Mouse (Mus musculus): ENCODE measurements around the gene Fam50a. TPM values are rescaled to one million over a fixed set of nuclear protein-coding genes. Genes with fewer than 3 reads are reported as not detected.

Fam50a gene
- 45.4 TPM for polyA plus RNA-seq (2012; fragmentation: generic; extraction: Trizol)
- long read RNA-seq, experiment 1, transcript Fam50a-201 (13 exons, 1,383 nt), result major isoform, 50 of 65 reads
- long read RNA-seq, experiment 1, partial matches to known transcripts, result 11 of 65 reads
- long read RNA-seq, experiment 1, other reads (novel, unspliced or antisense), result 4 of 65 reads
- long read RNA-seq, experiment 2, transcript Fam50a-201 (13 exons, 1,383 nt), result major isoform, 102 of 109 reads
- long read RNA-seq, experiment 2, partial matches to known transcripts, result 1 of 109 reads
- long read RNA-seq, experiment 2, other reads (novel, unspliced or antisense), result 6 of 109 reads

DNA sequence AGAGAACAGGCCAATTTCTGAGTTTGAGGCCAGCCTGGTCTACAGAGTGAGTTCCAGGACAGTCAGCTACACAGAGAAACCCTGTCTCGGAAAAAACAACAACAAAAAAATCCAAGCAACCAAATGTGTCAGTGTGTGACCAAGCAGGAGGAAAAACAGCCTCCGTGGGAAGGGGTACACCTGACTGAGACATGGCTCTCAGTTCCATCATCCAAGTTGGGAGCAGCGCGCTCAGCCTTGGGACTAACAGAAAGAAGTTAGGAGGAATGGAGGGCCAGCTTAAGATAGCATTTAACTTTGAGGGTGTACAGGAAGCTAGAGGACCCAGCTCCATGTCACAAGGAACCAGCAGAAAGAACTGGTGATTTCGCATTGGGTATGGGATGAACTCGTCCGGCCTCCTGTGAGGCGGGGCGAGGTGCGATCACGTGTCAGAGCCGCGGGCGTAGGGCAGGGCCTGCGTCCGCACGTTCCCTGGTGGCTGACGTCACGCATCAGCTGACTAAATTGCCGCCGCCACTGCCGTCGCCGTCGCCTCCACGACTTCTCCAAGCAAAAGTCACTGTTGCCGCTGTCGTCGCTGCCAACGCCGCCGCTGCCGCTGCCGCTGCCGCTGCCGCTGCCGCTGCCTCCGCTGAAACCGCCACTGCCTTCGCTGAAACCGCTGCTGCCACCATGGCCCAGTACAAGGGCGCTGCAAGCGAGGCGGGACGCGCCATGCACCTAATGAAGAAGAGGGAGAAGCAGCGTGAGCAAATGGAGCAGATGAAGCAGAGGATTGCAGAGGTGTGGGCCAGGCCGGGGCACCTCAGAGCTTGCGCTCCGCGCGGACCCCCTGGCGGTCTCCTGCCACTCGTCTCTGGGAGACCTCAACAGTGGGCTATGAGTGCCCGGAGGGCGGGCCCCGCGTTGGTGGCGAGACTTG is at the start of gene Fam50a:
Gene Fam50a, plus strand, starts transcription at position 494 of the 925 bp plus-strand sequence.
- Histone ChIP-seq H3K36me3 (ENCODE audit: control insufficient read depth, insufficient read depth) (peaks cover 34% of the 10 kb centered on the region), H3K27me3 (ENCODE audit: control insufficient read depth, insufficient read depth, insufficient read length) (no peaks in the 10 kb centered on the region), H3ac (ENCODE audit: control insufficient read depth, insufficient read length, low read depth) (peak within 1 kb of the TSS; percentile 94), H3K4me3 (ENCODE audit: insufficient read depth, poor library complexity, severe bottlenecking) (peak within 1 kb of the TSS; percentile 40), H3K79me3 (ENCODE audit: low read depth) (peaks cover 1% of the 10 kb centered on the region), H3K79me2 (ENCODE audit: control insufficient read depth, insufficient read depth) (peaks cover under 1% of the 10 kb centered on the region)
- TF ChIP-seq USF1 (IDR thresholded peaks at IDR 0.05; ENCODE audit: low read depth), result peak; percentile 83
- no peak for TF ChIP-seq CTCF (IDR thresholded peaks at IDR 0.05; ENCODE audit: control insufficient read depth, insufficient read depth, insufficient read length)

DNA sequence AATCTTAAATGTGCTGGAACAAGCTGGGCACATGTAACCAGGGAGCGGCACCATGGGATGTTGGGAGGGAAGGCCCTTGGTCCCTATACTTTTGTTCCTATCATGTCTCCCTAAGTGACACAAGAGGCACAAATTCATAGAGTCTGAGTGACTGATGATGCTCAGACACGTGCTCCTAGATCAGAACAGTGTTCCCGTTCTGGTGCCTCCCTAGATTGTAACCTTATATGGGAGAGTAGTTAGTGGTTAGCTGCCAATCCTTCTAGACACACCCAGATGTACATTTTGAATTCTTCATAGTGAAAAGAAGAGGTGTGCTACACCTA is 43.1 kb upstream of the Fam50a start:
- no peak overlapping the region for H3K4me3 ChIP-seq (ENCODE audit: insufficient read depth, poor library complexity, severe bottlenecking)
- peak overlapping the region; percentile 80 for H3ac ChIP-seq (ENCODE audit: control insufficient read depth, insufficient read length, low read depth)
- TF ChIP-seq USF1 (IDR thresholded peaks at IDR 0.05; ENCODE audit: low read depth), result peak; percentile 56
- TF ChIP-seq MYOD1 (IDR thresholded peaks at IDR 0.05; ENCODE audit: control insufficient read depth, insufficient read length, low read depth), result no peak
- TF ChIP-seq MAX (IDR thresholded peaks at IDR 0.05), result peak; percentile 92
- TF ChIP-seq CTCF (IDR thresholded peaks at IDR 0.05; ENCODE audit: control insufficient read depth, insufficient read depth, insufficient read length), result no peak
- no peaks in the 10 kb centered on the region for H3K27me3 ChIP-seq (ENCODE audit: control insufficient read depth, insufficient read depth, insufficient read length)
- H3K79me3 ChIP-seq (ENCODE audit: low read depth), result peaks cover 20% of the 10 kb centered on the region
- H3K36me3 ChIP-seq (ENCODE audit: control insufficient read depth, insufficient read depth), result peaks cover 21% of the 10 kb centered on the region
- peaks cover 27% of the 10 kb centered on the region for H3K79me2 ChIP-seq (ENCODE audit: control insufficient read depth, insufficient read depth)

DNA sequence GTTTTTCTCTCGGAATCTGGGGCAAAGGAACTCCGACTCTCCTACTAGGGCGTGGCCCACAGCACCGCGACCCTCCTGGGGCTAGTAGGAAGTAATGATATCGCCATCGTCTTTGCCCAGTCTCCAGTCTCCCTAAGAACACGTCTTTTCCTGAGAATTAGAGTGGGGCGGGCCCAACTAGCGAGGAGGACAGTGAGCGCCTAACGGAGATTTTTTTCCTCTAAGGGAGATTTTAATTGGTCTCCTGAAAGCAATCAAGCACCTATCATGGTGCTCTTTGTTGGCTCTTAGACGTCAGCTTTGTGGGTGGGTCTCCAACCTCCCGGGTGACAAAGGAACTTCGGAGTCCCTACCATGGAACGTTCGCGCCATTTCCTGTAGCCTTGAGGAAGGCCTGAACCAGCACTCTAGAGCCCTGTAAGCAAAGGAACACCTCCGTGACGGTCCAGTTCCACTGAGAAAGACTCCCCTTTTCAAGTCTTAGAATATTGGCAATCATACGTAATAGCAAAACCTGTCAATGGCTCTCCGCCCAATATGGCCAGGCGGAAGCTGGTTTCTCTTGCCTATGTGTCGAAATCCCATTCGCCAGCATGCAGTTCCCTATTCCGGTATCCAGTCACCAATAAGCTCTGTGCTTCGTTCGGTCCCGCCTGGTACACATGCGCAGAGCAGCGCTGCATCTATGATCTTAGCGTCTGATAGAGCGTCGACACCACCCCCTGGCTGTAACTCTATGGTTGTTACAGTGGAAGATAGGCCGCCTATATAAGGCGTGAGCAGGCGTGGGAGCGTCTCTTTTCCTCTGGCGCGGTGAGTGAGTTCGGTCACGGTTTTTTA is 42.6 kb upstream of the Fam50a start, which contains the start of gene Rpl10:
Gene Rpl10, plus strand, starts transcription at position 751 of the 840 bp plus-strand sequence.
- Histone ChIP-seq H3K36me3 (ENCODE audit: control insufficient read depth, insufficient read depth) (peaks cover 21% of the 10 kb centered on the region), H3ac (ENCODE audit: control insufficient read depth, insufficient read length, low read depth) (peak within 1 kb of the TSS; percentile 80), H3K79me2 (ENCODE audit: control insufficient read depth, insufficient read depth) (peaks cover 27% of the 10 kb centered on the region), H3K4me3 (ENCODE audit: insufficient read depth, poor library complexity, severe bottlenecking) (peak within 1 kb of the TSS; percentile 72), H3K27me3 (ENCODE audit: control insufficient read depth, insufficient read depth, insufficient read length) (no peaks in the 10 kb centered on the region), H3K79me3 (ENCODE audit: low read depth) (peaks cover 20% of the 10 kb centered on the region)
- TF ChIP-seq MAX (IDR thresholded peaks at IDR 0.05) (peak; percentile 17), CTCF (IDR thresholded peaks at IDR 0.05; ENCODE audit: control insufficient read depth, insufficient read depth, insufficient read length) (no peak), USF1 (IDR thresholded peaks at IDR 0.05; ENCODE audit: low read depth) (no peak)

DNA sequence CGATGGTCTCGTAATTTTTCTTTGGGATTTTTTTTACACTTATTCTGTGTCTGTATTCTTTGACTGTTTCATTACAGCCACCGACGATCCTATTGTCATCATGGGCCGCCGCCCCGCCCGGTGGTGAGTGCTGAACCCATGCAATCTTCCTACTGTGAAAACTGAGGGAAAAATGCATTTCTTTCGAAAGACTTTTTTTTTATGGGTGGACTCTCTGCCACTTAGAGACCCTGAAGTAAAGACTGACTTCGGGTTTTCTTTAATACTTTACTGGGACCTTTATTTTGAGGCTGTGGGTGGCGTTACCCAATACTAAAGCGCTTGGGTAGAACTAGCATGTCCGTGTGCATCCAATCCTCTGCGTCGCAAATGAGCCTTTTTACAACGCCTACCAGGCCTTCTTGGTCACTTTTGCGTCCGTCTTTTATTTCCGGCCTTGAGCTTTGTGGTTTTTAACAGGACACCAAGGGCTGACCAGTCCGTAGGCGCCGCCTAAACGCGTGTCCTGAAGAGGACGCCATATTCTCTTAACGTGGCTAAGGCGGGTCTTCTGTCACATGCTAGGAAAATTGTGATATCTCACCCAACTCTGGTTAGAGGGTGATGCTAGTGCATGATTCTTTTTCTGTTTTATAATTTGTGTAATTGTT is 41.8 kb upstream of the Fam50a start:
- Histone ChIP-seq H3K79me3 (ENCODE audit: low read depth) (peaks cover 20% of the 10 kb centered on the region), H3K4me3 (ENCODE audit: insufficient read depth, poor library complexity, severe bottlenecking) (peak overlapping the region; percentile 72), H3K36me3 (ENCODE audit: control insufficient read depth, insufficient read depth) (peaks cover 21% of the 10 kb centered on the region), H3K79me2 (ENCODE audit: control insufficient read depth, insufficient read depth) (peaks cover 27% of the 10 kb centered on the region), H3K27me3 (ENCODE audit: control insufficient read depth, insufficient read depth, insufficient read length) (no peaks in the 10 kb centered on the region), H3ac (ENCODE audit: control insufficient read depth, insufficient read length, low read depth) (peak overlapping the region; percentile 78)
- TF ChIP-seq MAX (IDR thresholded peaks at IDR 0.05), result peak; percentile 32
- TF ChIP-seq USF1 (IDR thresholded peaks at IDR 0.05; ENCODE audit: low read depth), result no peak

DNA sequence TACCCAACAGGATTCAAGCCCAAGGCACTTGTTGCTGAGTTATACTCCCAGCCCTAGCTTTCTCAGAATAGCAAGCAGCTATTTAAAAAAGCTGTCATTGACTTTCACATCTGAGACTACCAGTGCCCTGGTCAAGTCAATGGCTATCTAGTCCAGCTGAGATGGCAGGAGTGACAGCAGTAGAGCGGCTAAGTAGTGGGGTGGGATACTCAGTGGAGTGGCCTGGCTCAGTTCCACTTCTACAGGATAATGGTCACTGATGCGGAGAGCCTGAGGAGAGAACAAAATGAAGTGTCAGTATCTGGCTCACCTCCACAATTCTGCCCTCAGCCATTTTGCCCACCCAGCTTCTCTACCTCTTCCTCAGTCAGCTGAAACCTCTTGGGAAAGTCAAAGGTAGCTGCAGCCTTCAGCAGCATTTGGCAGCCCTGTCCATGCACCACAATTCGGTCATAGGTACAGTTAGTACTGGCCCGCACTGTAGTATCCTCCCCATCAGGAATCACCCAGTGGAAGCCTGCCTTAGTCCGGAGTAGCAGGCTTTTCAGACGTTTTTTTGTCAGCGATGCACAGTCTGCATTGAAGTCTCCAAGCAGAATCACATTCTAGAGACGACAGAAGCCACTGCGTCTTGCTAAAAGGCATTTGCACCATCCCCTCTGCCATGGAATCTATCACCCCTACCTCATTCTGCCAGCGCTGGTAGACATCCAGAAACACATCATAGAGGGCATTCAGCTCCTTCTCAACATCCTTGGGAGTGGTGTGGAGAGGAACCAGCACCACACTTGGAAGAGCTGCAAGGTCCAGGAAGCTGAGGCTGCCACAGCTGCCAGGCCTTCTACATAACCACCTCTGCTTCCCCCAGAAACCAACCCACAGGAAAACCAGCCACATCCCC is 39.2 kb upstream of the Fam50a start:
- Histone ChIP-seq H3K27me3 (ENCODE audit: control insufficient read depth, insufficient read depth, insufficient read length) (no peaks in the 10 kb centered on the region), H3K79me3 (ENCODE audit: low read depth) (peaks cover 20% of the 10 kb centered on the region), H3K36me3 (ENCODE audit: control insufficient read depth, insufficient read depth) (peaks cover 21% of the 10 kb centered on the region), H3K79me2 (ENCODE audit: control insufficient read depth, insufficient read depth) (peaks cover 27% of the 10 kb centered on the region), H3ac (ENCODE audit: control insufficient read depth, insufficient read length, low read depth) (no peak overlapping the region), H3K4me3 (ENCODE audit: insufficient read depth, poor library complexity, severe bottlenecking) (no peak overlapping the region)
- TF ChIP-seq MAX (IDR thresholded peaks at IDR 0.05) (no peak), USF1 (IDR thresholded peaks at IDR 0.05; ENCODE audit: low read depth) (no peak), MYOG (IDR thresholded peaks at IDR 0.05; ENCODE audit: control insufficient read depth, extremely low read depth, insufficient read length) (no peak), CTCF (IDR thresholded peaks at IDR 0.05; ENCODE audit: control insufficient read depth, insufficient read depth, insufficient read length) (no peak), CEBPB (IDR thresholded peaks at IDR 0.05; ENCODE audit: low read depth) (no peak), MYOD1 (IDR thresholded peaks at IDR 0.05; ENCODE audit: control insufficient read depth, insufficient read length, low read depth) (no peak), FOSL1 (IDR thresholded peaks at IDR 0.05; ENCODE audit: insufficient read depth, low read length, poor library complexity, severe bottlenecking) (no peak)
